Mouse (Mus musculus): ENCODE data around the gene Ptprg. TPM values are rescaled to one million over a fixed set of nuclear protein-coding genes. Genes with fewer than 3 reads are reported as not detected.

Gene Ptprg
- polyA plus RNA-seq, 1 experiment from 2014 or later, result 16.4 TPM

GRCm38 (mm10) chr14:11664302-11664701, 111.0 kb downstream of the Ptprg start:
- 68% methylated on average over 9 of the region's 9 CpGs for WGBS

GRCm38 (mm10) chr14:11665046-11665445, 111.7 kb downstream of the Ptprg start:
- H3K4me2 ChIP-seq, result no peak overlapping the region
- WGBS, result 77% methylated on average over 7 of the region's 7 CpGs

More at GRCm38 (mm10) chr14:11664302-11664701, 111.0 kb downstream of the Ptprg start:
- H3K4me3 ChIP-seq, result no peak overlapping the region
- ATAC-seq (replicated peaks; ENCODE audit: insufficient number of reproducible peaks, insufficient read depth, low FRiP score, low read depth), result no peak
- H3K36me3 ChIP-seq, result no peaks in the 10 kb centered on the region
- no peak overlapping the region for H3K4me2 ChIP-seq
- no peaks in the 10 kb centered on the region for H3K9me3 ChIP-seq (replicated peaks)
- no peak overlapping the region for H3K27ac ChIP-seq
- H3K4me1 ChIP-seq (replicated peaks), result no peaks in the 10 kb centered on the region
- no peak overlapping the region for H3K9ac ChIP-seq
- H3K27me3 ChIP-seq, result no peaks in the 10 kb centered on the region

GRCm38 (mm10) chr14:11667762-11668161, 114.4 kb downstream of the Ptprg start:
- no peak for ATAC-seq (replicated peaks; ENCODE audit: insufficient number of reproducible peaks, insufficient read depth, low FRiP score, low read depth)
- Histone ChIP-seq H3K4me1 (replicated peaks) (peaks cover 5% of the 10 kb centered on the region), H3K4me3 (no peak overlapping the region), H3K27ac (no peak overlapping the region), H3K4me2 (no peak overlapping the region), H3K9ac (no peak overlapping the region), H3K9me3 (replicated peaks) (no peaks in the 10 kb centered on the region), H3K27me3 (no peaks in the 10 kb centered on the region), H3K36me3 (no peaks in the 10 kb centered on the region)
- WGBS, result 28% methylated on average over 3 of the region's 3 CpGs

More at GRCm38 (mm10) chr14:11665046-11665445, 111.7 kb downstream of the Ptprg start:
- no peak for ATAC-seq (replicated peaks; ENCODE audit: insufficient number of reproducible peaks, insufficient read depth, low FRiP score, low read depth)
- H3K9ac ChIP-seq, result no peak overlapping the region
- no peaks in the 10 kb centered on the region for H3K36me3 ChIP-seq
- no peaks in the 10 kb centered on the region for H3K27me3 ChIP-seq
- no peak overlapping the region for H3K4me3 ChIP-seq
- no peak overlapping the region for H3K27ac ChIP-seq
- no peaks in the 10 kb centered on the region for H3K4me1 ChIP-seq (replicated peaks)
- H3K9me3 ChIP-seq (replicated peaks), result no peaks in the 10 kb centered on the region

GRCm38 (mm10) chr14:11670847-11671246, 117.5 kb downstream of the Ptprg start:
- no peak for ATAC-seq (replicated peaks; ENCODE audit: insufficient number of reproducible peaks, insufficient read depth, low FRiP score, low read depth)
- Histone ChIP-seq H3K4me2 (no peak overlapping the region), H3K9ac (no peak overlapping the region), H3K9me3 (replicated peaks) (no peaks in the 10 kb centered on the region), H3K27ac (no peak overlapping the region), H3K36me3 (no peaks in the 10 kb centered on the region), H3K4me3 (no peak overlapping the region), H3K4me1 (replicated peaks) (peaks cover 8% of the 10 kb centered on the region), H3K27me3 (no peaks in the 10 kb centered on the region)
- WGBS, result 22% methylated on average over 6 of the region's 6 CpGs

- no peak overlapping the region for H3K9ac ChIP-seq
- no peaks in the 10 kb centered on the region for H3K9me3 ChIP-seq (replicated peaks)
- H3K4me3 ChIP-seq, result no peak overlapping the region
- ATAC-seq (replicated peaks; ENCODE audit: insufficient number of reproducible peaks, insufficient read depth, low FRiP score, low read depth), result no peak
- H3K4me1 ChIP-seq (replicated peaks), result peaks cover 11% of the 10 kb centered on the region
- WGBS, result 72% methylated on average over 3 of the region's 3 CpGs
- H3K36me3 ChIP-seq, result no peaks in the 10 kb centered on the region
- H3K27me3 ChIP-seq, result no peaks in the 10 kb centered on the region
- H3K4me2 ChIP-seq, result no peak overlapping the region
- no peak overlapping the region for H3K27ac ChIP-seq
These were observed 119.7 kb downstream of the Ptprg start for GRCm38 (mm10) chr14:11672981-11673547.

- Histone ChIP-seq H3K4me1 (replicated peaks) (peaks cover 38% of the 10 kb centered on the region), H3K9ac (no peak overlapping the region), H3K27me3 (no peaks in the 10 kb centered on the region), H3K9me3 (replicated peaks) (no peaks in the 10 kb centered on the region), H3K4me3 (no peak overlapping the region), H3K4me2 (no peak overlapping the region), H3K36me3 (no peaks in the 10 kb centered on the region), H3K27ac (no peak overlapping the region)
- WGBS, result 28% methylated on average over 4 of the region's 4 CpGs
- ATAC-seq (replicated peaks; ENCODE audit: insufficient number of reproducible peaks, insufficient read depth, low FRiP score, low read depth), result no peak
These were observed 124.9 kb downstream of the Ptprg start for GRCm38 (mm10) chr14:11678201-11678600.

GRCm38 (mm10) chr14:11679741-11680140, 126.4 kb downstream of the Ptprg start:
- no peaks in the 10 kb centered on the region for H3K9me3 ChIP-seq (replicated peaks)
- WGBS, result 82% methylated on average over 3 of the region's 3 CpGs
- H3K36me3 ChIP-seq, result no peaks in the 10 kb centered on the region
- no peak overlapping the region for H3K4me3 ChIP-seq
- no peak for ATAC-seq (replicated peaks; ENCODE audit: insufficient number of reproducible peaks, insufficient read depth, low FRiP score, low read depth)
- H3K9ac ChIP-seq, result no peak overlapping the region
- peaks cover 50% of the 10 kb centered on the region for H3K4me1 ChIP-seq (replicated peaks)
- no peak overlapping the region for H3K27ac ChIP-seq
- no peak overlapping the region for H3K4me2 ChIP-seq
- H3K27me3 ChIP-seq, result no peaks in the 10 kb centered on the region

- no peaks in the 10 kb centered on the region for H3K36me3 ChIP-seq
- no peak overlapping the region for H3K4me3 ChIP-seq
- H3K4me2 ChIP-seq, result no peak overlapping the region
- H3K27ac ChIP-seq, result no peak overlapping the region
- H3K27me3 ChIP-seq, result no peaks in the 10 kb centered on the region
- H3K4me1 ChIP-seq (replicated peaks), result peaks cover 50% of the 10 kb centered on the region
- WGBS, result 80% methylated on average over 2 of the region's 2 CpGs
- H3K9me3 ChIP-seq (replicated peaks), result no peaks in the 10 kb centered on the region
- ATAC-seq (replicated peaks; ENCODE audit: insufficient number of reproducible peaks, insufficient read depth, low FRiP score, low read depth), result no peak
- H3K9ac ChIP-seq, result no peak overlapping the region
These were observed 127.3 kb downstream of the Ptprg start for GRCm38 (mm10) chr14:11680621-11681020.

GRCm38 (mm10) chr14:11682441-11682840, 129.1 kb downstream of the Ptprg start:
- Histone ChIP-seq H3K4me1 (replicated peaks) (peaks cover 54% of the 10 kb centered on the region), H3K27me3 (no peaks in the 10 kb centered on the region), H3K36me3 (no peaks in the 10 kb centered on the region), H3K4me3 (no peak overlapping the region), H3K9me3 (replicated peaks) (no peaks in the 10 kb centered on the region), H3K9ac (no peak overlapping the region), H3K4me2 (no peak overlapping the region), H3K27ac (peak overlapping the region; percentile 50)
- 14% methylated on average over 3 of the region's 3 CpGs for WGBS
- peak; percentile 48; the same call in 1 of the 2 replicates for ATAC-seq (replicated peaks; ENCODE audit: insufficient number of reproducible peaks, insufficient read depth, low FRiP score, low read depth)

GRCm38 (mm10) chr14:11683386-11684081, 130.2 kb downstream of the Ptprg start:
- Histone ChIP-seq H3K4me1 (replicated peaks) (peaks cover 53% of the 10 kb centered on the region), H3K4me2 (no peak overlapping the region), H3K9me3 (replicated peaks) (no peaks in the 10 kb centered on the region), H3K27me3 (no peaks in the 10 kb centered on the region), H3K36me3 (no peaks in the 10 kb centered on the region), H3K9ac (no peak overlapping the region), H3K4me3 (no peak overlapping the region), H3K27ac (peak overlapping the region; percentile 9)
- no peak for ATAC-seq (replicated peaks; ENCODE audit: insufficient number of reproducible peaks, insufficient read depth, low FRiP score, low read depth)
- 49% methylated on average over 10 of the region's 10 CpGs for WGBS

GRCm38 (mm10) chr14:11684104-11684503, 130.8 kb downstream of the Ptprg start:
- Histone ChIP-seq H3K4me2 (no peak overlapping the region), H3K9me3 (replicated peaks) (no peaks in the 10 kb centered on the region), H3K36me3 (no peaks in the 10 kb centered on the region), H3K4me1 (replicated peaks) (peaks cover 48% of the 10 kb centered on the region), H3K4me3 (no peak overlapping the region), H3K27ac (no peak overlapping the region), H3K27me3 (no peaks in the 10 kb centered on the region), H3K9ac (no peak overlapping the region)
- ATAC-seq (replicated peaks; ENCODE audit: insufficient number of reproducible peaks, insufficient read depth, low FRiP score, low read depth), result no peak
- WGBS, result 57% methylated on average over 2 of the region's 2 CpGs

GRCm38 (mm10) chr14:11687541-11687940, 134.2 kb downstream of the Ptprg start:
- H3K36me3 ChIP-seq, result no peaks in the 10 kb centered on the region
- peak overlapping the region; percentile 58 for H3K27ac ChIP-seq
- H3K9ac ChIP-seq, result no peak overlapping the region
- peaks cover 25% of the 10 kb centered on the region for H3K4me1 ChIP-seq (replicated peaks)
- no peaks in the 10 kb centered on the region for H3K9me3 ChIP-seq (replicated peaks)
- H3K4me2 ChIP-seq, result no peak overlapping the region
- no peak overlapping the region for H3K4me3 ChIP-seq
- WGBS, result 19% methylated on average over 1 of the region's 1 CpGs
- no peak for ATAC-seq (replicated peaks; ENCODE audit: insufficient number of reproducible peaks, insufficient read depth, low FRiP score, low read depth)
- no peaks in the 10 kb centered on the region for H3K27me3 ChIP-seq

Data from heart, embryonic 15.5 days (tissue).